In the genomic region with DNA sequence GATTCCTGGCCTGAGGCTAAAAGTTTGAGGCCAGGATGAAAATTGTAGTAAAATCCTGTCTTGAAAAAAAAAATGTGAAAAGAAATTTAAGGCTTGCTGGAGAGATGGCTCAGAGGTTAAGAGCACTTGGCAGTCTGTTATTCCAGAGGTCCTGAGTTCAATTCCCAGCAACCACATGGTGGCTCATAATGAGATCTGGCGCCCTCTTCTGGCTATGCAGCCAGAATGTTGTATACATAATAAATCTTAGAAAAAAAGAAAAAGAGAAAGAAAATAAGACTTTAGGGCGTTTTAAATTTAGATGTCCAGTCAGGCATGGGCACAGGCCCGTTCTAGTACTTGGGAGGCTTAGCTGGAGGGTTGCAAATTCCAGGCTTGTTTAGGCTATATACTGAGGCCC, we compare ENCODE assay signal across 9 mouse cellular contexts. TPM values are rescaled to one million over a fixed set of nuclear protein-coding genes. Genes with fewer than 3 reads are reported as not detected.
DNase-seq lines count a peak whose midpoint lies in the region; ATAC-seq and TF ChIP-seq lines count a peak whose summit lies in the region.
"Had no signal": no experiment of that assay in that cellular context is flagged by ENCODE, and none has a peak within 500 bp of the region (broad histone marks: within the 10 kb centered on the region; RNA-seq: fewer than 3 reads in every experiment).

No protein-coding gene starts in this region.

- 38% methylated on average over 3 of the region's 3 CpGs for WGBS in kidney, embryonic 16.5 days
- WGBS in forebrain, embryonic 14.5 days, result 60% methylated on average over 3 of the region's 3 CpGs

- no peak for TF ChIP-seq POLR2A in ES-Bruce4 (IDR thresholded peaks at IDR 0.05; ENCODE audit: insufficient read depth, low read length)

- TF ChIP-seq CTCF in ES-Bruce4 (IDR thresholded peaks at IDR 0.05; ENCODE audit: low read depth, low read length), result peak; percentile 10

- H3K27ac ChIP-seq in kidney, embryonic 16.5 days (ENCODE audit: low read length), result no peak overlapping the region
- H3K27ac ChIP-seq in ES-Bruce4 (ENCODE audit: insufficient read depth, low read length), result no peak overlapping the region
- no peak overlapping the region for H3K27ac ChIP-seq in forebrain, embryonic 14.5 days (ENCODE audit: low read depth, low read length)
- H3K27ac ChIP-seq: neural tube, embryonic 12.5 days had no signal

- no peak for TF ChIP-seq EP300 in ES-Bruce4 (IDR thresholded peaks at IDR 0.05; ENCODE audit: insufficient read depth, low read depth, low read length)

- no peak overlapping the region for H3K9ac ChIP-seq in kidney, embryonic 16.5 days (replicated peaks; ENCODE audit: low read length)
- no peak overlapping the region for H3K9ac ChIP-seq in ES-Bruce4 (ENCODE audit: low read depth, poor library complexity, severe bottlenecking)
- no peak overlapping the region for H3K9ac ChIP-seq in forebrain, embryonic 14.5 days (ENCODE audit: low read length)
- H3K9ac ChIP-seq: neural tube, embryonic 12.5 days had no signal

- H3K4me3 ChIP-seq in kidney, embryonic 16.5 days (ENCODE audit: low read length), result no peak overlapping the region
- H3K4me3 ChIP-seq in ES-Bruce4 (ENCODE audit: low read depth, low read length), result no peak overlapping the region
- no peak overlapping the region for H3K4me3 ChIP-seq in forebrain, embryonic 14.5 days (ENCODE audit: low read depth, low read length)
- H3K4me3 ChIP-seq: neural tube, embryonic 12.5 days had no signal

- peaks cover 17% of the 10 kb centered on the region for H3K4me1 ChIP-seq in kidney, embryonic 16.5 days (ENCODE audit: insufficient read depth, low read length)
- H3K4me1 ChIP-seq in ES-Bruce4 (ENCODE audit: control insufficient read depth, insufficient read depth, low read length), result no peaks in the 10 kb centered on the region
- H3K4me1 ChIP-seq in forebrain, embryonic 14.5 days (ENCODE audit: control insufficient read depth, insufficient read depth, low read length), result peaks cover 1% of the 10 kb centered on the region

- H3K36me3 ChIP-seq in kidney, embryonic 16.5 days (ENCODE audit: insufficient read depth, low read length), result no peaks in the 10 kb centered on the region
- H3K36me3 ChIP-seq in ES-Bruce4 (ENCODE audit: control insufficient read depth, insufficient read depth, low read length, poor library complexity, severe bottlenecking), result no peaks in the 10 kb centered on the region
- H3K36me3 ChIP-seq in forebrain, embryonic 14.5 days (ENCODE audit: control insufficient read depth, insufficient read depth, low read length), result 0 out of 2 replicates have a peak, but pooled peaks cover 2% of the 10 kb centered on the region
- H3K36me3 ChIP-seq: neural tube, embryonic 12.5 days had no signal

- peak; percentile 74 for DNase-seq in kidney, postnatal 10 days
- DNase-seq in urinary bladder, postnatal 4 days (ENCODE audit: low spot score in 2 of 2), result no peak
- DNase-seq in forebrain, embryonic 14.5 days (ENCODE audit: low spot score), result no peak

- H3K4me2 ChIP-seq in kidney, embryonic 16.5 days (replicated peaks; ENCODE audit: low read depth, low read length), result no peak overlapping the region
- no peak overlapping the region for H3K4me2 ChIP-seq in forebrain, embryonic 14.5 days (ENCODE audit: low read length)
- H3K4me2 ChIP-seq: neural tube, embryonic 12.5 days had no signal

- no peaks in the 10 kb centered on the region for H3K9me3 ChIP-seq in kidney, embryonic 16.5 days (ENCODE audit: low read length)
- no peaks in the 10 kb centered on the region for H3K9me3 ChIP-seq in ES-Bruce4 (replicated peaks; ENCODE audit: control insufficient read depth, insufficient read depth, low read length, poor library complexity, severe bottlenecking)
- no peaks in the 10 kb centered on the region for H3K9me3 ChIP-seq in forebrain, embryonic 14.5 days (replicated peaks; ENCODE audit: control insufficient read depth, low read length)
- H3K9me3 ChIP-seq: neural tube, embryonic 12.5 days had no signal

- no peak for ATAC-seq in kidney, embryonic 16.5 days (ENCODE audit: low FRiP score, low TSS enrichment)
- peak; percentile 36 for ATAC-seq in activated CD4-positive, CD25-positive, alpha-beta regulatory T cell, adult 4 months
- peak; percentile 37; the same call in 1 of the 2 replicates for ATAC-seq in megakaryocyte progenitor cell, adult 5-6 weeks (replicated peaks; ENCODE audit: poor library complexity)
- ATAC-seq in cerebellum, adult (ENCODE audit: insufficient number of reproducible peaks, low FRiP score, low TSS enrichment), result no peak
- no peak for ATAC-seq in forebrain, embryonic 14.5 days

- H3K27me3 ChIP-seq in kidney, embryonic 16.5 days (ENCODE audit: insufficient read depth, low read length), result no peaks in the 10 kb centered on the region
- no peaks in the 10 kb centered on the region for H3K27me3 ChIP-seq in ES-Bruce4 (ENCODE audit: control insufficient read depth, insufficient read depth, low read length, poor library complexity, severe bottlenecking)
- H3K27me3 ChIP-seq in forebrain, embryonic 14.5 days (replicated peaks; ENCODE audit: control insufficient read depth, insufficient read depth, low read length), result no peaks in the 10 kb centered on the region
- H3K27me3 ChIP-seq: neural tube, embryonic 12.5 days had no signal

RNA-seq across cellular contexts. Expression of gene Copz1, which starts 7.2 kb away (rescaled TPM):
- polyA plus RNA-seq in kidney, embryonic 16.5 days (2015; fragmentation: Nextera tagmentation; extraction: Ambion mirVana), result 324 and 333 TPM in 2 replicates
- 140 and 145 TPM in 2 replicates for polyA plus RNA-seq in ES-Bruce4 (2011; ENCODE audit: insufficient read depth, insufficient read length, low read depth, missing spikeins)
- polyA plus RNA-seq in activated CD4-positive, CD25-positive, alpha-beta regulatory T cell, adult 4 months (2017; shearing (Covaris generic)), result 100 to 1,000 TPM; 231 to 266 TPM
- total RNA-seq in megakaryocyte progenitor cell, adult 5-6 weeks (2015), result 245 and 256 TPM in 2 replicates
- 75.9 and 91.4 TPM in 2 replicates for total RNA-seq in megakaryocyte progenitor cell, adult 5-6 weeks (2017)
- 261 and 271 TPM in 2 replicates for polyA plus RNA-seq in forebrain, embryonic 14.5 days (2014; fragmentation: Nextera tagmentation; extraction: Ambion mirVana)

RNA-seq across cellular contexts. Expression of gene Nfe2, which starts 21.5 kb away (rescaled TPM):
- 3.8 and 4.2 TPM in 2 replicates for polyA plus RNA-seq in kidney, embryonic 16.5 days (2015; fragmentation: Nextera tagmentation; extraction: Ambion mirVana)
- not detected in 2 replicates for polyA plus RNA-seq in ES-Bruce4 (2011; ENCODE audit: insufficient read depth, insufficient read length, low read depth, missing spikeins)
- polyA plus RNA-seq in activated CD4-positive, CD25-positive, alpha-beta regulatory T cell, adult 4 months (2017; shearing (Covaris generic)), result 1 to 10 TPM; 1.2 TPM
- total RNA-seq in megakaryocyte progenitor cell, adult 5-6 weeks (2015), result 115 and 140 TPM in 2 replicates
- 126 and 148 TPM in 2 replicates for total RNA-seq in megakaryocyte progenitor cell, adult 5-6 weeks (2017)
- 0.42 and 1.1 TPM in 2 replicates for polyA plus RNA-seq in forebrain, embryonic 14.5 days (2014; fragmentation: Nextera tagmentation; extraction: Ambion mirVana)

RNA-seq across cellular contexts. Expression of gene Gpr84, which starts 30.7 kb away (rescaled TPM):
- polyA plus RNA-seq in kidney, embryonic 16.5 days (2015; fragmentation: Nextera tagmentation; extraction: Ambion mirVana), result 0.30 and 0.67 TPM in 2 replicates
- not detected in 2 replicates for polyA plus RNA-seq in ES-Bruce4 (2011; ENCODE audit: insufficient read depth, insufficient read length, low read depth, missing spikeins)
- not detected for polyA plus RNA-seq in activated CD4-positive, CD25-positive, alpha-beta regulatory T cell, adult 4 months (2017; shearing (Covaris generic))
- 1.8 and 3.4 TPM in 2 replicates for total RNA-seq in megakaryocyte progenitor cell, adult 5-6 weeks (2015)
- total RNA-seq in megakaryocyte progenitor cell, adult 5-6 weeks (2017), result 1.8 and 2.3 TPM in 2 replicates
- 0.39 and 0.47 TPM in 2 replicates for polyA plus RNA-seq in forebrain, embryonic 14.5 days (2014; fragmentation: Nextera tagmentation; extraction: Ambion mirVana)

RNA-seq across cellular contexts. Expression of gene Hnrnpa1, which starts 39.5 kb away (rescaled TPM):
- 831 and 924 TPM in 2 replicates for polyA plus RNA-seq in kidney, embryonic 16.5 days (2015; fragmentation: Nextera tagmentation; extraction: Ambion mirVana)
- polyA plus RNA-seq in ES-Bruce4 (2011; ENCODE audit: insufficient read depth, insufficient read length, low read depth, missing spikeins), result 1,629 and 1,787 TPM in 2 replicates
- 100 to 1,000 TPM; 335 to 345 TPM for polyA plus RNA-seq in activated CD4-positive, CD25-positive, alpha-beta regulatory T cell, adult 4 months (2017; shearing (Covaris generic))
- 700 and 701 TPM in 2 replicates for total RNA-seq in megakaryocyte progenitor cell, adult 5-6 weeks (2015)
- 1,324 and 1,596 TPM in 2 replicates for total RNA-seq in megakaryocyte progenitor cell, adult 5-6 weeks (2017)
- 790 and 857 TPM in 2 replicates for polyA plus RNA-seq in forebrain, embryonic 14.5 days (2014; fragmentation: Nextera tagmentation; extraction: Ambion mirVana)

RNA-seq across cellular contexts. Expression of gene Cbx5, which starts 40.1 kb away (rescaled TPM):
- polyA plus RNA-seq in kidney, embryonic 16.5 days (2015; fragmentation: Nextera tagmentation; extraction: Ambion mirVana), result 109 and 120 TPM in 2 replicates
- polyA plus RNA-seq in ES-Bruce4 (2011; ENCODE audit: insufficient read depth, insufficient read length, low read depth, missing spikeins), result 317 and 328 TPM in 2 replicates
- polyA plus RNA-seq in activated CD4-positive, CD25-positive, alpha-beta regulatory T cell, adult 4 months (2017; shearing (Covaris generic)), result 10 to 100 TPM; 30.9 to 34.2 TPM
- 112 and 119 TPM in 2 replicates for total RNA-seq in megakaryocyte progenitor cell, adult 5-6 weeks (2015)
- total RNA-seq in megakaryocyte progenitor cell, adult 5-6 weeks (2017), result 194 and 261 TPM in 2 replicates
- 154 and 164 TPM in 2 replicates for polyA plus RNA-seq in forebrain, embryonic 14.5 days (2014; fragmentation: Nextera tagmentation; extraction: Ambion mirVana)

Comparison
In these comparisons a context has a peak if more than half of its experiments do, and no peak if none do; other contexts are left out.
1. ATAC-seq: peak in activated CD4-positive, CD25-positive, alpha-beta regulatory T cell, adult 4 months (single experiment) and megakaryocyte progenitor cell, adult 5-6 weeks (single experiment); none in kidney, embryonic 16.5 days (single experiment), cerebellum, adult (single experiment) and forebrain, embryonic 14.5 days (single experiment).